Mouse (Mus musculus) hindbrain, embryonic 12.5 days (tissue): ENCODE results near the gene Chrna4. TPM values are rescaled to one million over a fixed set of nuclear protein-coding genes. Genes with fewer than 3 reads are reported as not detected.

Source experiments
- ATAC-seq: fragments of 200-750 bp; cut with Nextera tagmentation; 2 replicates; pipeline ENCODE4 v1.8.0; 2017; ENCODE audit warnings: moderate TSS enrichment; ENCODE audit not compliant: low FRiP score
- H3K27ac ChIP-seq: fragments of 300-500 bp; sonication (generic); 2 replicates; pipeline ENCODE4 v1.5.1; 2016; ENCODE audit warnings: mild to moderate bottlenecking
- H3K27me3 ChIP-seq: fragments of 300-500 bp; sonication (generic); 2 replicates; pipeline ENCODE4 v1.6.1; 2016; ENCODE audit warnings: mild to moderate bottlenecking
- H3K36me3 ChIP-seq: fragments of 300-500 bp; sonication (generic); 2 replicates; pipeline ENCODE4 v1.6.1; 2016; ENCODE audit warnings: mild to moderate bottlenecking
- H3K4me1 ChIP-seq: fragments of 300-500 bp; sonication (generic); 2 replicates; pipeline ENCODE4 v1.6.1; 2016
- H3K4me2 ChIP-seq: fragments of 300-500 bp; sonication (generic); replicated peaks from 2 replicates; pipeline ENCODE4 v1.6.1; 2016; ENCODE audit warnings: mild to moderate bottlenecking
- H3K4me3 ChIP-seq: fragments of 300-500 bp; sonication (generic); 2 replicates; pipeline ENCODE4 v1.5.1; 2016; ENCODE audit warnings: mild to moderate bottlenecking
- H3K9ac ChIP-seq: fragments of 300-500 bp; sonication (generic); 2 replicates; pipeline ENCODE4 v1.6.1; 2016; ENCODE audit warnings: mild to moderate bottlenecking, moderate library complexity
- H3K9me3 ChIP-seq: fragments of 300-500 bp; sonication (generic); replicated peaks from 2 replicates; pipeline ENCODE4 v1.6.1; 2016; ENCODE audit warnings: mild to moderate bottlenecking
- WGBS: fragments of 180-500 bp; shearing (Covaris S2); methylation state at CpG from one replicate; pipeline ENCODE4 v1.1.7; 2016; 5-methylcytosine and 5-hydroxymethylcytosine counted together
- polyA plus RNA-seq: library from polyadenylated mRNA; unstranded; fragments of >200 nt; fragmentation: Nextera tagmentation; extraction: Ambion mirVana; gene quantifications from 2 replicates; pipeline ENCODE4 v1.2.1, GENCODE M21; 2016

Gene Chrna4
- 44.6 and 47.0 TPM in 2 replicates for polyA plus RNA-seq

DNA sequence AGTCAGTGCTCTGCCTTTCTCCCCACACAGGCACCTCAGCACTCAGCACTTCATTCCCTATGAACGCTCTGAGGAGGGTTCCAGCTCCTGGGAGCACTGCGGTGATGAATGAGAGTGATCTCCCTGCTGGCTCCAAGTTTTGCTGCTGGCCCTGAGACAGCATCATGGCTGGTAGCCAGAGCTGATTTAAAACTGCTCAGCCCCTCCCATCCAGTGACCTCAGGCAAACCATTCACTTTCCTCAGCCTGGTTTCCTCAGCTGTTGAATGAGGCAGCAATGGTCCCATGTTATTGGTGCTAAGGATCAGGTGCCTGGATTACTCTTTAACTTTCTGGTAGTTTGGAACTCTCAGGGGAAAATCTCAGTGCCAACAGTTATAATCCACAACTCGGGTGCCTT is at the start of gene Chrna4:
Gene Chrna4, minus strand, starts transcription at position 110 of the 400 bp plus-strand sequence.
- 39% methylated on average over 3 of the region's 3 CpGs for WGBS
- Histone ChIP-seq H3K27ac (peak within 1 kb of the TSS; percentile 56), H3K4me3 (no peak within 1 kb of the TSS), H3K36me3 (no peaks in the 10 kb centered on the region), H3K4me2 (no peak within 1 kb of the TSS), H3K9ac (0 out of 2 replicates have a peak within 1 kb of the TSS, but pooled peaks have one; percentile 13), H3K27me3 (peaks cover 21% of the 10 kb centered on the region), H3K4me1 (peaks cover 51% of the 10 kb centered on the region), H3K9me3 (no peaks in the 10 kb centered on the region)
- ATAC-seq = no peak

DNA sequence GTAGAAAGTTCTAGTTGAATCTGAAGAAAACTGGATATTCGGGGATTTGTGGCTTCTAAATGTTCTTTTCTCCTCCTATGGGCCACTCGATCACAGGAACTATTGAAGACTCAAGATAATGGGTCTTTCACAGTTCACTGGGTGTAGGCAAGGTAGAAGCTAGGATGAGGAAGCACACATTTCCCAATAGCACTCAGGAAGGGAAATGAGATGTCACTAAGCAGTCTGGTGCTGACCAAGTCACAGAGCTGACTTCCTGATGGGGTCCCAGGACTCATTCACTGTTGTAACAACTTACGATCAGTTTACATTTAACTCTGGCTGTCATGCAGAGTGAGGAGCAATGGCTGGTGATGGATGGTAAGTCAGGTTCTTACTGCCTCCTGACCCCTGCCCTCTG is 46.8 kb upstream of the Chrna4 start:
- 76% methylated on average over 3 of the region's 3 CpGs for whole genome bisulfite sequencing
- no peaks in the 10 kb centered on the region for H3K4me1 ChIP-seq
- H3K4me2 ChIP-seq = no peak overlapping the region
- no peak overlapping the region for H3K4me3 ChIP-seq
- H3K36me3 ChIP-seq = peaks cover 16% of the 10 kb centered on the region
- ATAC-seq = no peak
- no peak overlapping the region for H3K27ac ChIP-seq
- no peaks in the 10 kb centered on the region for H3K9me3 ChIP-seq
- H3K9ac ChIP-seq = no peak overlapping the region
- no peaks in the 10 kb centered on the region for H3K27me3 ChIP-seq

DNA sequence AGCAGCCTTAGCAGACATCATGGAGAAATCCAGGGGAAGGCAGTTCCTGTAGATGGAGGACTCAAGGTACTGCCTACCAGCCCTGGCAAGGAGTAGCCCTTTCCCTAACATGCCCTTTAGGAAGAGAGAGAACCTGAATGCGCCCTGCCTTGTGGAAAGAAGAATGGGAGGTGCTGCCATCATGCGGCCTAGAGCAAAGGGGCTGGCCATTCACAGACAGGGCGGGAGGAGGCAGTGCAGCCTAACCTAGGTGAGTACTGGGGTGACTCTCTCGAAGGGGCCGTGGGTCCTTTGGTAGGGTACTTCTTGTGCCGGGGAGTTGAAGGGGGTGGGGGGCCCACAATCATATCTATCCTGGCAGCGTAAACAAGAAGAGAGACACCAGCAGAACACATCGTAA is 41.7 kb upstream of the Chrna4 start:
- Histone ChIP-seq H3K9me3 (no peaks in the 10 kb centered on the region), H3K4me1 (no peaks in the 10 kb centered on the region), H3K36me3 (peaks cover 30% of the 10 kb centered on the region), H3K27ac (no peak overlapping the region), H3K4me2 (no peak overlapping the region), H3K9ac (no peak overlapping the region), H3K27me3 (no peaks in the 10 kb centered on the region), H3K4me3 (no peak overlapping the region)
- no peak for ATAC-seq
- WGBS = 57% methylated on average over 8 of the region's 8 CpGs

DNA sequence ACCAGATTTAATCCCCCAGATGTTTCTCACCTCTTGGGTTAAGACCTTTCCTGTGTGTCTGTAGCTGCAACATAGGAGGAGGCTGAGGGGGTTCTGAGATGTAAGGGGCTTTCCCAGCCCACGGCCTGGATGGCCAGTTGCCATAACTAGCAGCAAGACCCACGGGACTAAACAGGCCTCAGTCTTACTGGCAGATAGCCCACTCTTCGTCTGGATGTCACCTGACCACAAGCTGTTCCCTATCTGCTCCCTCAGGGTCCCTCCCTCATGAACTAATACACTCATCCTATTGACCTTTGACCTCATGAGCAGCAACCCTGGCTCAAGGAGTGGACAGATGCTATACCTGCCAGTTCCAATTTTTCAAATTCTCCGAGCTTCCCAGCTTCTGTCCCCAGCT is 40.6 kb upstream of the Chrna4 start:
- Histone ChIP-seq H3K36me3 (peaks cover 30% of the 10 kb centered on the region), H3K9ac (no peak overlapping the region), H3K4me2 (no peak overlapping the region), H3K4me1 (no peaks in the 10 kb centered on the region), H3K9me3 (no peaks in the 10 kb centered on the region), H3K4me3 (no peak overlapping the region), H3K27me3 (no peaks in the 10 kb centered on the region), H3K27ac (no peak overlapping the region)
- no peak for ATAC-seq
- WGBS = 69% methylated on average over 4 of the region's 4 CpGs

DNA sequence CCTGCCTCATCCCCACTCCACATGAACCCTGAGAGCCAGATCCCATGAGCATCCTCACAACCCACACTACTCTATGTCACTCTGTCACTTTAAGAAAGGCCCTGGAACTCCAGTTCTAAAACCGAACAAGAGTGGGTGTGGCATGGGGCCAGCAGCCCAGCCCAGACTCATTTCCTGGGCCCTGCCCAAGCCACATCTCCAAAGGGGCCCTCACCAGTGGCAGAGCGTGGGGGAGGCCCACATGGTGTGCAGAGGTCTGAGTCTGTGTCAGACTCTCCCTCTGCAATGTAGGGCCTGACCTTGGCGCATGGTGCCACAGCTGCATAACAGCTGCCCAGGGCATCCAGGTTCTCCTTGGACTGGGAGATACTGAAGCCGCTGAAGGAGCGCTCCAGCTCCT is 37.5 kb upstream of the Chrna4 start:
- WGBS = 70% methylated on average over 5 of the region's 5 CpGs
- Histone ChIP-seq H3K36me3 (peaks cover 19% of the 10 kb centered on the region), H3K4me3 (no peak overlapping the region), H3K4me2 (no peak overlapping the region), H3K27ac (no peak overlapping the region), H3K9me3 (no peaks in the 10 kb centered on the region), H3K27me3 (no peaks in the 10 kb centered on the region), H3K4me1 (no peaks in the 10 kb centered on the region), H3K9ac (no peak overlapping the region)
- ATAC-seq = no peak

DNA sequence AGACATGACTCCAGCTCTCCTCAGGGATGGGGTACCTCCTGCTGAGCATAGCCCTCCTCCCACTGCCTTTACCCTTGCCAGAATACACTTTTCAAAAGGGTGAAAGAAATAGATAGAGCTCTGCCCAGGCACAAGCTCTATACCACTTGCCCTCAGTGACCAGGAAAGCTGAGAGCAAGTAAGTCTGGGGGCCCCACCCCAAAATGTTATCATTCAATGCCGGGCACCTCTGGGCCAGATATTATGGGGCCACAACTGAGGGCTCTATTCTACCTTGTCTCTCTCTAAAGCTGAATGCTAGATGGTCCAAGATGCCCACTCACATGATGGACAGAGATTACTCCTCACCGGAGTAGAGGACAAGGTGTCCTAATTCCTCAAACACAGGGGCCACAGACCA is 36.2 kb upstream of the Chrna4 start:
- Histone ChIP-seq H3K27ac (no peak overlapping the region), H3K4me2 (no peak overlapping the region), H3K36me3 (peaks cover 14% of the 10 kb centered on the region; the same call in 1 of the 2 replicates), H3K4me1 (no peaks in the 10 kb centered on the region), H3K9ac (no peak overlapping the region), H3K27me3 (no peaks in the 10 kb centered on the region), H3K9me3 (no peaks in the 10 kb centered on the region), H3K4me3 (no peak overlapping the region)
- ATAC-seq = no peak
- WGBS = 90% methylated on average over 2 of the region's 2 CpGs

DNA sequence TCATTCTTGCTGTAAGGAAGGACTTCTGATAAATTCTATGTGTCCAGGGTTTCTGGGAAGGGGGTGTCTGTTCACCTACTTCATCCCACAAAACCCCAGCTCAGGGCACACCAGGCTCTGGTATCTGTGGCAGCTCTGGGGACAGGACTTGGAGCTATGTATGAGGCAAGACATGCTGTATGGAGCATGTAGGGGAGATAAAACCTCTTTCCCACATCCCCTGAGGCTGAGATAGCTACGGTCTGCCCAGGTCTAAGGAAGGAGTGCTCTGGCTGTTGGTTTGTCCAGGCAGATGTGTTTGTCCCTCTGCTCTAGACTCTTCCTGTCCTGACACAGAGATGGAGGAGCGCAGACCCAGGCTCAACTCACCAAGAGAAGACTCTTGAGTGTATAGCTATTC is 35.6 kb upstream of the Chrna4 start:
- WGBS = 90% methylated on average over 2 of the region's 2 CpGs
- H3K36me3 ChIP-seq = peaks cover 14% of the 10 kb centered on the region; the same call in 1 of the 2 replicates

DNA sequence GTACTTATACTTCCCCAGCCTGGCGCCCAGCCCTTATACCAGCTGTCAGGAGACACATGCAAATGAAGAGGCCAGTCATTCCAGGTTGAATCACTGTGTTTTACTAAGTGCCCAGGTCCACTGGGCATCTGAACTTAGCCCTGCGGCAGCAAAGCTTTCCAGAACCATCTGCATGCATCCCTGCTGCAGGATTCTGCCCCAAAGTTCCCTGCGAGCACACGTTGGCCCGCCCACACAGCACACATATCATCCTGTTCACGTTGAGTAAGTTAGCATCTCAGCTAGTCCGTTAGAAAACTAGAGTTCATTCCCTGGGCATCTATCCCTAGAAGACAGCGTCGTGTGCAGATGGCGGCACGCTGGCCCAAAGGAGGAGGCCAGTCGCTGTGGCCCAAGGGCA is 32.2 kb upstream of the Chrna4 start:
- H3K9ac ChIP-seq = no peak overlapping the region

More for the DNA sequence above, 35.6 kb upstream of the Chrna4 start:
- Histone ChIP-seq H3K4me1 (no peaks in the 10 kb centered on the region), H3K4me2 (no peak overlapping the region), H3K9me3 (no peaks in the 10 kb centered on the region), H3K27me3 (no peaks in the 10 kb centered on the region), H3K4me3 (no peak overlapping the region), H3K9ac (no peak overlapping the region), H3K27ac (no peak overlapping the region)
- no peak for ATAC-seq

DNA sequence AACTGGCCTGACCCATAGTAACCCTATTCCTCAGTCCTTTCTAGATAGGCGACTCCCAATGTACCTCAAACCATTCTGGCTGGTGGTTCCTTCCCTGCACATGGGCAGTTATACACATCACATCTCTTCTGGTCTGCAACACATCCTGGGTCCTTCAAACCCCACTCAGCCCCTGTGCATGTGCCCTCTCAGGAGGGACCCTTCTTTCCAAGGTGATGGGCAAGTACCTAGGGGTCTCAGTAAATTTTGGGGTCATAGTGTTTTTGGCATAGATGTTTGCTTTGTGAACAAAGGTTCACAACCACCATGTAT is 29.0 kb upstream of the Chrna4 start:
- H3K9me3 ChIP-seq = no peaks in the 10 kb centered on the region
- 0 out of 2 replicates have a peak, but pooled peaks have one; percentile 31 for ATAC-seq
- no peak overlapping the region for H3K27ac ChIP-seq
- no peak overlapping the region for H3K9ac ChIP-seq
- H3K4me3 ChIP-seq = no peak overlapping the region
- 10% methylated on average over 1 of the region's 1 CpGs for WGBS
- H3K27me3 ChIP-seq = peaks cover 3% of the 10 kb centered on the region; the same call in 1 of the 2 replicates
- no peaks in the 10 kb centered on the region for H3K36me3 ChIP-seq
- no peak overlapping the region for H3K4me2 ChIP-seq
- no peaks in the 10 kb centered on the region for H3K4me1 ChIP-seq

More for the DNA sequence above, 32.2 kb upstream of the Chrna4 start:
- Histone ChIP-seq H3K27me3 (peaks cover 3% of the 10 kb centered on the region; the same call in 1 of the 2 replicates), H3K36me3 (no peaks in the 10 kb centered on the region), H3K4me1 (no peaks in the 10 kb centered on the region), H3K27ac (no peak overlapping the region), H3K9me3 (no peaks in the 10 kb centered on the region), H3K4me3 (no peak overlapping the region), H3K4me2 (no peak overlapping the region)
- 85% methylated on average over 12 of the region's 12 CpGs for WGBS
- ATAC-seq = no peak

DNA sequence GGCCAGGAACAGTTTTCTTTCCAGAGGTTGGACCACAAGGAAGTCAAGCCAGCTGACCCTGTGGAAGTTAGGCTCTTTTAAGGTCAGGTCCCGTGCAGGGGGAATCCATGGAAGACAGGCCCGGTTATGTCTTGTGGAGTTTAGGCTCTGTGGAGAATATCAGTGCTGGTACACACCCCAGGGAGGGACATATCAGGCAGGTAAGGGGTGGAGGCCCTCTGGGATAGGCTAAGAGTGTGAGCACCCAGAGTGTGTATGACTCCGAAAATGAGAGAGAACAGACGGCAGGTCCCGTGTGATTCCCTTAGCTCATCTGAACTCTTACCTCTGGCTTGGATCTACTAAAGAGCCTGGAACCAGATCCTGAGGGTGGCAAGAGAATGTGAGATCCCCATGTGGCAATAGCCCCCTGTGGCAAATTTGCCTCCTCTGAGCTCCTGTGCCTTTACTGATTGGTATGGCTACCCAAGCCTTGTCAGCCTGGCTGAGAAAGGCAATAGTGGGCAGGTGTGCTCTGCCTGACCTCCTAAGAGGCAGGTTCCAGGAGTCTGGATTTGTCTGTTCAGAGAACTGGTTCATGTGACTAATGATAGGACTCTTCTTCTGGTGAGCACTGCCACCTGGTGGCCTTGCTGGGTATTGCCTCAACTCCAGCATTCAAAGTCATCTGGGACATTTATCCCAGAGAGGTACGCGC is 28.5 kb upstream of the Chrna4 start:
- no peaks in the 10 kb centered on the region for H3K36me3 ChIP-seq
- H3K4me3 ChIP-seq = no peak overlapping the region
- peak; percentile 61 for ATAC-seq
- no peak overlapping the region for H3K4me2 ChIP-seq
- H3K9ac ChIP-seq = no peak overlapping the region
- peaks cover 3% of the 10 kb centered on the region; the same call in 1 of the 2 replicates for H3K27me3 ChIP-seq
- no peaks in the 10 kb centered on the region for H3K9me3 ChIP-seq
- no peak overlapping the region for H3K27ac ChIP-seq
- H3K4me1 ChIP-seq = no peaks in the 10 kb centered on the region
- 68% methylated on average over 7 of the region's 7 CpGs for WGBS

DNA sequence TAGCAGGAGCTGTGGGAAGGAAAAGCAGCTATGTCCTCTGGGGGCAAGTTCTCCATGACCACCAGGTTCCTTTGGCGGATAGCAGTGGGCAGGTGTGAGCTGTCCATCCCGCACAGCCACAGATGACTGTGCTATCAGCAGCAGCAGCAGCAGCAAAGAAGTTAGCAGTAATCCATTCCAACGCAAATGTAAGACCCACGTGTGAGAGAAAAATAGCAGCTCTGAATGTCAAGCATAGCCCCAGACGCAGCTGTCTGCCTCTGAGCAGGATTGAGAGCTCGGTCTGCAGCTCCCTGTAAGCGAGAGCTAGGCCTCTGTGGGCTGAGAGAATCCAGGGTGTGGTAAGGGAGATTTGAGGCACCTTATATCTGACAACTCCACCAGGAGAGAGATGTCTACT is 26.8 kb upstream of the Chrna4 start:
- Histone ChIP-seq H3K9ac (no peak overlapping the region), H3K36me3 (no peaks in the 10 kb centered on the region), H3K4me3 (no peak overlapping the region), H3K27ac (no peak overlapping the region), H3K4me2 (no peak overlapping the region), H3K9me3 (no peaks in the 10 kb centered on the region), H3K4me1 (no peaks in the 10 kb centered on the region), H3K27me3 (peaks cover 3% of the 10 kb centered on the region; the same call in 1 of the 2 replicates)
- ATAC-seq = no peak
- WGBS = 67% methylated on average over 7 of the region's 7 CpGs

DNA sequence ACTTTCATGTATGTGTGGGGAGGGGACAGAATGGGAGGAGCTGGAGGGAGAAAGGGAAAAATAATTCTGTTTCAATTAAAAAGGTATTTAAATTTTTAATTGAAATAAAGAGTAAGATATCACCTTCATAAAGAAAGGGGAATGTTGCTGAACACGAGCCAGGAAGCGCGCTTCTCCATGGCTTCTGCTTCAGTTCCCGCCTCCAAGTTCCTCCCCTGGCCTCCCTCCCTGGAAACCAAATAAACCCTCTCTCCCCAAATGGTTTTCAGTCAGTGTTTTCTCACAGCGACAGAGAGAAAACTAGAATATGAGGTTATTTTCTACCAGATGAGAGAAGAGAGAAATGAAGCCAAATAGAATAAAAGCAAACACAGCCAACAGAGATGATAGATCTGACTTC is 25.2 kb upstream of the Chrna4 start:
- no peak for ATAC-seq
- no peak overlapping the region for H3K4me3 ChIP-seq
- H3K9ac ChIP-seq = no peak overlapping the region
- no peaks in the 10 kb centered on the region for H3K4me1 ChIP-seq
- peaks cover 3% of the 10 kb centered on the region; the same call in 1 of the 2 replicates for H3K27me3 ChIP-seq
- 80% methylated on average over 5 of the region's 5 CpGs for WGBS
- H3K9me3 ChIP-seq = no peaks in the 10 kb centered on the region
- H3K36me3 ChIP-seq = no peaks in the 10 kb centered on the region
- H3K4me2 ChIP-seq = no peak overlapping the region
- no peak overlapping the region for H3K27ac ChIP-seq

DNA sequence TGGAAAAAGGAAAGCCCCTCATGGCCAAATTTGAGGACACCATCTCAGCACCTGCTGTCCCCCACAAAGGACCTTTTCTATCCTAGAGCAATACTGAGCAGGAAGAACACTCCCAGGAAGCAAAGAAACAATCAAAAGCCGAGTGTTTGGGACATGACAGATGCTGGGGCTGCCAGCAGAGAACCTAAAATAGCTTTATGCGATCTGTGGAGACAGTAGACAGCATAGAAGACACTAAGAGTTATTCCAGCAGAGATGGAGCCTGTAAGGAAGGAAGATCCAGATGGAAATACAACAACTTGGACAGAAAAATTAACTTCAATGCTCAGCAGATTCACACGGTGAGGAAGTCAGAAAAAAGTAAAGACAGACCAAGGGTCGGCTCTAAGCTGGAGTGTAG is 22.5 kb upstream of the Chrna4 start:
- Histone ChIP-seq H3K9ac (no peak overlapping the region), H3K27me3 (no peaks in the 10 kb centered on the region), H3K4me1 (no peaks in the 10 kb centered on the region), H3K9me3 (no peaks in the 10 kb centered on the region), H3K27ac (no peak overlapping the region), H3K4me3 (no peak overlapping the region), H3K4me2 (no peak overlapping the region), H3K36me3 (no peaks in the 10 kb centered on the region)
- no peak for ATAC-seq
- WGBS = 72% methylated on average over 4 of the region's 4 CpGs
